In genomic region chr9:79976789-79977188, GRCm38 (mm10) we compare ENCODE assay signal across 11 mouse cellular contexts. TPM values are rescaled to one million over a fixed set of nuclear protein-coding genes. Genes with fewer than 3 reads are reported as not detected.
DNase-seq lines count a peak whose midpoint lies in the region; ATAC-seq lines count a peak whose summit lies in the region.
"Had no signal": no experiment of that assay in that cellular context is flagged by ENCODE, and none has a peak within 500 bp of the region (broad histone marks: within the 10 kb centered on the region; RNA-seq: fewer than 3 reads in every experiment).

No protein-coding gene starts in this region.

- no peaks in the 10 kb centered on the region for H3K36me3 ChIP-seq in intestine, embryonic 16.5 days (ENCODE audit: control insufficient read depth, insufficient read depth, low read length)
- H3K36me3 ChIP-seq in midbrain, embryonic 11.5 days (ENCODE audit: control insufficient read depth, insufficient read depth, low read length): no peaks in the 10 kb centered on the region
- H3K36me3 ChIP-seq: hindbrain, embryonic 15.5 days had no signal

- H3K9me3 ChIP-seq in intestine, embryonic 16.5 days (ENCODE audit: control insufficient read depth, low read length): no peaks in the 10 kb centered on the region
- H3K9me3 ChIP-seq in midbrain, embryonic 11.5 days (ENCODE audit: control insufficient read depth, low read length): no peaks in the 10 kb centered on the region
- H3K9me3 ChIP-seq: hindbrain, embryonic 15.5 days had no signal

- peaks cover 7% of the 10 kb centered on the region for H3K4me1 ChIP-seq in brown adipose tissue, adult 24 weeks (ENCODE audit: control insufficient read depth, insufficient read depth, insufficient read length, low read length)
- peaks cover 3% of the 10 kb centered on the region; the same call in 1 of the 2 replicates for H3K4me1 ChIP-seq in intestine, embryonic 16.5 days (ENCODE audit: control insufficient read depth, insufficient read depth, low read length)
- H3K4me1 ChIP-seq in midbrain, embryonic 11.5 days (ENCODE audit: control insufficient read depth, insufficient read depth, low read length): peaks cover 3% of the 10 kb centered on the region; the same call in 1 of the 2 replicates

- H3K4me3 ChIP-seq in brown adipose tissue, adult 24 weeks (ENCODE audit: insufficient read depth, low read depth, low read length): peak overlapping the region; percentile 65
- H3K4me3 ChIP-seq in intestine, embryonic 16.5 days (ENCODE audit: low read length): peak overlapping the region; percentile 35
- H3K4me3 ChIP-seq in midbrain, embryonic 11.5 days (ENCODE audit: low read depth, low read length): no peak overlapping the region
- H3K4me3 ChIP-seq: erythroblast, embryonic 14.5 days had no signal

- H3K9ac ChIP-seq in intestine, embryonic 16.5 days (ENCODE audit: low read depth, low read length): peak overlapping the region; percentile 9; the same call in 1 of the 2 replicates
- H3K9ac ChIP-seq in midbrain, embryonic 11.5 days (ENCODE audit: low read length): no peak overlapping the region
- H3K9ac ChIP-seq: hindbrain, embryonic 15.5 days had no signal

- WGBS in intestine, embryonic 16.5 days: 58% methylated on average over 8 of the region's 8 CpGs
- WGBS in midbrain, embryonic 11.5 days: 79% methylated on average over 8 of the region's 8 CpGs

- no peaks in the 10 kb centered on the region for H3K27me3 ChIP-seq in intestine, embryonic 16.5 days (replicated peaks; ENCODE audit: control insufficient read depth, insufficient read depth, low read length)
- no peaks in the 10 kb centered on the region for H3K27me3 ChIP-seq in midbrain, embryonic 11.5 days (ENCODE audit: control insufficient read depth, insufficient read depth, low read length)
- H3K27me3 ChIP-seq: hindbrain, embryonic 15.5 days had no signal

- peak overlapping the region; percentile 31 for H3K27ac ChIP-seq in brown adipose tissue, adult 24 weeks (replicated peaks; ENCODE audit: low read depth, low read length)
- no peak overlapping the region for H3K27ac ChIP-seq in intestine, embryonic 16.5 days (ENCODE audit: low read length)
- H3K27ac ChIP-seq in midbrain, embryonic 11.5 days (ENCODE audit: low read depth, low read length): no peak overlapping the region
- H3K27ac ChIP-seq: hindbrain, embryonic 15.5 days had no signal

- peak; percentile 12 for DNase-seq in kidney, postnatal 10 days
- no peak for DNase-seq in kidney, adult 18-20 months
- peak; percentile 82 for DNase-seq in adrenal gland, adult 2 months
- DNase-seq in midbrain, embryonic 11.5 days (ENCODE audit: low spot score, missing footprints): no peak
- no peak for DNase-seq in frontal cortex, postnatal 36 days (ENCODE audit: low spot score in 2 of 2)
- no peak for DNase-seq in spleen, postnatal 4 days (ENCODE audit: low spot score in 2 of 2)
- DNase-seq: liver had no signal

- peak overlapping the region; percentile 54; the same call in 1 of the 2 replicates for H3K4me2 ChIP-seq in intestine, embryonic 16.5 days (ENCODE audit: low read depth, low read length)
- no peak overlapping the region for H3K4me2 ChIP-seq in midbrain, embryonic 11.5 days

- ATAC-seq in intestine, embryonic 16.5 days: no peak
- no peak for ATAC-seq in midbrain, embryonic 11.5 days (ENCODE audit: low FRiP score)

RNA-seq across cellular contexts. Expression of gene Filip1, which starts 35.9 kb away (rescaled TPM):
- 10 to 100 TPM; 51.8 to 75.4 TPM for total RNA-seq in adrenal gland, adult 2 months (2021)
- polyA plus RNA-seq in adrenal gland, adult 2 months (2012; rRNA removed): 4.5 and 7.9 TPM in 2 replicates
- polyA plus RNA-seq in brown adipose tissue, adult 24 weeks (2012; ENCODE audit: insufficient read depth, insufficient read length, missing spikeins): 3.7 and 6.7 TPM in 2 replicates
- polyA plus RNA-seq in intestine, embryonic 16.5 days (2015; fragmentation: Nextera tagmentation; extraction: Ambion mirVana): 5.5 TPM in 2 replicates
- 11.6 and 12.7 TPM in 2 replicates for polyA plus RNA-seq in midbrain, embryonic 11.5 days (2014; fragmentation: Nextera tagmentation; extraction: Ambion mirVana)
- polyA plus RNA-seq: erythroblast, embryonic 14.5 days had no signal

Comparison
In these comparisons a context has a peak if more than half of its experiments do, and no peak if none do; other contexts are left out.
1. DNase-seq: peak in kidney, postnatal 10 days (single experiment) and adrenal gland, adult 2 months (single experiment); none in kidney, adult 18-20 months (single experiment), midbrain, embryonic 11.5 days (single experiment), frontal cortex, postnatal 36 days (0 of 2) and spleen, postnatal 4 days (0 of 2).